Mouse (Mus musculus): Measurements from ENCODE around the gene Krt81. TPM values are rescaled to one million over a fixed set of nuclear protein-coding genes. Genes with fewer than 3 reads are reported as not detected.

Gene Krt81
- polyA plus RNA-seq, 1 experiment, result not detected

- TF ChIP-seq MAX (IDR thresholded peaks at IDR 0.05) (peak; percentile 14), CTCF (IDR thresholded peaks at IDR 0.05; ENCODE audit: control insufficient read depth, insufficient read depth, insufficient read length) (peak; percentile 81), CEBPB (IDR thresholded peaks at IDR 0.05; ENCODE audit: low read depth) (no peak), FOSL1 (IDR thresholded peaks at IDR 0.05; ENCODE audit: insufficient read depth, low read length, poor library complexity, severe bottlenecking) (peak; percentile 18)
- Histone ChIP-seq H3K4me3 (ENCODE audit: insufficient read depth, poor library complexity, severe bottlenecking) (no peak overlapping the region), H3K79me3 (ENCODE audit: low read depth) (no peaks in the 10 kb centered on the region), H3ac (ENCODE audit: control insufficient read depth, insufficient read length, low read depth) (no peak overlapping the region), H3K79me2 (ENCODE audit: control insufficient read depth, insufficient read depth) (no peaks in the 10 kb centered on the region), H3K27me3 (ENCODE audit: control insufficient read depth, insufficient read depth, insufficient read length) (peaks cover 7% of the 10 kb centered on the region), H3K36me3 (ENCODE audit: control insufficient read depth, insufficient read depth) (no peaks in the 10 kb centered on the region)
These were observed 10.3 kb downstream of the Krt81 start for GRCm38 (mm10) chr15:101453093-101453736.

DNA sequence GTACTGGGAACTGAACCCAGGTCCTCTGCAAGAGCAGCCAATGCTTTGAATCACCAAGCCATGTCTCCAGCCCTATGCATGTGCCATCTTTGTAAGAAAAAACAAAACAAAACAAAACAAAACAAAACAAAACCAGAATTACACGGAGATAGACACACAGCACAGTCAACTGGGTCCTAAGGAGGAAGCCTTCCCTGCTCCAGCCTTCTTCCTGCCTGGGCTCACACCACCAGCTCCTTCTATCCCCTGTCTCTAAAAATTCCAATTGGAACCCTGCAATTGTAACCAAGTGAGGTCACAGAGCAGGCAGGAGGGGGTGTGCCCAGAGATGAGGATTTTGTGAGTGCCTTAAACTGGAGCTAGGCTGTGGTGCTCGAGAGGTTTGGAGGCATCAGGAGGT is 16.1 kb downstream of the Krt81 start, which contains the start of gene Krt88:
TSS of gene Krt88 (plus strand) at position 301 of the 400 bp plus-strand sequence.
- H3K36me3 ChIP-seq (ENCODE audit: control insufficient read depth, insufficient read depth), result no peaks in the 10 kb centered on the region
- no peaks in the 10 kb centered on the region for H3K79me2 ChIP-seq (ENCODE audit: control insufficient read depth, insufficient read depth)
- H3K4me3 ChIP-seq (ENCODE audit: insufficient read depth, poor library complexity, severe bottlenecking), result no peak within 1 kb of the TSS
- TF ChIP-seq CTCF (IDR thresholded peaks at IDR 0.05; ENCODE audit: control insufficient read depth, insufficient read depth, insufficient read length) (no peak), MAX (IDR thresholded peaks at IDR 0.05) (no peak), CEBPB (IDR thresholded peaks at IDR 0.05; ENCODE audit: low read depth) (no peak), USF1 (IDR thresholded peaks at IDR 0.05; ENCODE audit: low read depth) (no peak), FOSL1 (IDR thresholded peaks at IDR 0.05; ENCODE audit: insufficient read depth, low read length, poor library complexity, severe bottlenecking) (no peak), MYOG (IDR thresholded peaks at IDR 0.05; ENCODE audit: control insufficient read depth, extremely low read depth, insufficient read length) (no peak), MYOD1 (IDR thresholded peaks at IDR 0.05; ENCODE audit: control insufficient read depth, insufficient read length, low read depth) (no peak)
- no peak within 1 kb of the TSS for H3ac ChIP-seq (ENCODE audit: control insufficient read depth, insufficient read length, low read depth)
- peaks cover 20% of the 10 kb centered on the region for H3K27me3 ChIP-seq (ENCODE audit: control insufficient read depth, insufficient read depth, insufficient read length)
- H3K79me3 ChIP-seq (ENCODE audit: low read depth), result no peaks in the 10 kb centered on the region

- peaks cover 23% of the 10 kb centered on the region for H3K27me3 ChIP-seq (ENCODE audit: control insufficient read depth, insufficient read depth, insufficient read length)
- H3K79me3 ChIP-seq (ENCODE audit: low read depth), result no peaks in the 10 kb centered on the region
- H3K79me2 ChIP-seq (ENCODE audit: control insufficient read depth, insufficient read depth), result no peaks in the 10 kb centered on the region
- H3ac ChIP-seq (ENCODE audit: control insufficient read depth, insufficient read length, low read depth), result no peak overlapping the region
- no peaks in the 10 kb centered on the region for H3K36me3 ChIP-seq (ENCODE audit: control insufficient read depth, insufficient read depth)
- no peak overlapping the region for H3K4me3 ChIP-seq (ENCODE audit: insufficient read depth, poor library complexity, severe bottlenecking)
- TF ChIP-seq USF1 (IDR thresholded peaks at IDR 0.05; ENCODE audit: low read depth), result no peak
- no peak for TF ChIP-seq CEBPB (IDR thresholded peaks at IDR 0.05; ENCODE audit: low read depth)
- no peak for TF ChIP-seq MAX (IDR thresholded peaks at IDR 0.05)
- TF ChIP-seq CTCF (IDR thresholded peaks at IDR 0.05; ENCODE audit: control insufficient read depth, insufficient read depth, insufficient read length), result no peak
- TF ChIP-seq MYOD1 (IDR thresholded peaks at IDR 0.05; ENCODE audit: control insufficient read depth, insufficient read length, low read depth), result no peak
- TF ChIP-seq MYOG (IDR thresholded peaks at IDR 0.05; ENCODE audit: control insufficient read depth, extremely low read depth, insufficient read length), result no peak
- TF ChIP-seq FOSL1 (IDR thresholded peaks at IDR 0.05; ENCODE audit: insufficient read depth, low read length, poor library complexity, severe bottlenecking), result no peak
These were observed 17.0 kb downstream of the Krt81 start for GRCm38 (mm10) chr15:101446572-101446971.

GRCm38 (mm10) chr15:101440837-101441236 is 22.7 kb downstream of the Krt81 start:
- Histone ChIP-seq H3K79me3 (ENCODE audit: low read depth) (no peaks in the 10 kb centered on the region), H3K4me3 (ENCODE audit: insufficient read depth, poor library complexity, severe bottlenecking) (no peak overlapping the region), H3K27me3 (ENCODE audit: control insufficient read depth, insufficient read depth, insufficient read length) (peaks cover 56% of the 10 kb centered on the region), H3K36me3 (ENCODE audit: control insufficient read depth, insufficient read depth) (no peaks in the 10 kb centered on the region), H3K79me2 (ENCODE audit: control insufficient read depth, insufficient read depth) (no peaks in the 10 kb centered on the region), H3ac (ENCODE audit: control insufficient read depth, insufficient read length, low read depth) (no peak overlapping the region)
- TF ChIP-seq MAX (IDR thresholded peaks at IDR 0.05) (no peak), MYOG (IDR thresholded peaks at IDR 0.05; ENCODE audit: control insufficient read depth, extremely low read depth, insufficient read length) (no peak), CEBPB (IDR thresholded peaks at IDR 0.05; ENCODE audit: low read depth) (no peak), MYOD1 (IDR thresholded peaks at IDR 0.05; ENCODE audit: control insufficient read depth, insufficient read length, low read depth) (no peak), USF1 (IDR thresholded peaks at IDR 0.05; ENCODE audit: low read depth) (no peak), CTCF (IDR thresholded peaks at IDR 0.05; ENCODE audit: control insufficient read depth, insufficient read depth, insufficient read length) (no peak), FOSL1 (IDR thresholded peaks at IDR 0.05; ENCODE audit: insufficient read depth, low read length, poor library complexity, severe bottlenecking) (no peak)

DNA sequence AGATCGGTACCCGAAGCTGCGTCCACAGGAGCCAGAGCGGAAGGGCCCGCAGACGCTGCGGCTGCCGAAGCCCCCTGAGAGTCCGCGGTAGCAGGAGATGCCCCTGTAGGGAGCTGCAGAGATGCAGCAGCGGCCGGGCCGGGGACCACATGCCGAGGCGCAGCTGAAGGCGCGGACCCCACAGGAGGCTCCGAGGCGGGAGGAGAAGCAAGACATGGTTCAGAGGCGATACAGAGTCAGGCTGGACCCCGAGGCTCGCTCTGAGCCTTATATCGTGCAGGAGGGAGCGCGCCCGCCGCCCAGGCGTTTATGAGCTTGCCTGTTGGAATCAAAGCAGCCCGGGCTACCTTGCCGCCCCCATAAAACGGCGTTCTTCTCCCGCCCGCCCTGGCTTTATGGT is 25.0 kb downstream of the Krt81 start, which contains the start of gene Krt87:
TSS of gene Krt87 (minus strand) at position 250 of the 400 bp plus-strand sequence.
- no peaks in the 10 kb centered on the region for H3K79me2 ChIP-seq (ENCODE audit: control insufficient read depth, insufficient read depth)
- H3K79me3 ChIP-seq (ENCODE audit: low read depth), result no peaks in the 10 kb centered on the region
- TF ChIP-seq MYOG (IDR thresholded peaks at IDR 0.05; ENCODE audit: control insufficient read depth, extremely low read depth, insufficient read length) (no peak), FOSL1 (IDR thresholded peaks at IDR 0.05; ENCODE audit: insufficient read depth, low read length, poor library complexity, severe bottlenecking) (no peak), MYOD1 (IDR thresholded peaks at IDR 0.05; ENCODE audit: control insufficient read depth, insufficient read length, low read depth) (no peak), CTCF (IDR thresholded peaks at IDR 0.05; ENCODE audit: control insufficient read depth, insufficient read depth, insufficient read length) (no peak), MAX (IDR thresholded peaks at IDR 0.05) (no peak), CEBPB (IDR thresholded peaks at IDR 0.05; ENCODE audit: low read depth) (no peak), USF1 (IDR thresholded peaks at IDR 0.05; ENCODE audit: low read depth) (no peak)
- peaks cover 74% of the 10 kb centered on the region for H3K27me3 ChIP-seq (ENCODE audit: control insufficient read depth, insufficient read depth, insufficient read length)
- H3ac ChIP-seq (ENCODE audit: control insufficient read depth, insufficient read length, low read depth), result no peak within 1 kb of the TSS
- no peaks in the 10 kb centered on the region for H3K36me3 ChIP-seq (ENCODE audit: control insufficient read depth, insufficient read depth)
- no peak within 1 kb of the TSS for H3K4me3 ChIP-seq (ENCODE audit: insufficient read depth, poor library complexity, severe bottlenecking)
